Mouse (Mus musculus) embryonic fibroblast, embryonic 13.5 days (primary cell): ENCODE results near the gene Cebpa.

Experiments used
- CTCF ChIP-seq: IDR thresholded peaks from 2 replicates; pipeline ENCODE4 v1.5.1; 2011; ENCODE audit warnings: mild to moderate bottlenecking, control low read depth, low read length, moderate library complexity, borderline replicate concordance; ENCODE audit not compliant: insufficient read depth
- POLR2A ChIP-seq: IDR thresholded peaks from 2 replicates; pipeline ENCODE4 v1.6.1; 2011; ENCODE audit warnings: low read depth, mild to moderate bottlenecking, control low read depth, low read length, moderate library complexity

- no peak for TF ChIP-seq CTCF
- no peak for TF ChIP-seq POLR2A
These were observed 11.0 kb upstream of the Cebpa start for GRCm38 (mm10) chr7:35108046-35108445.
